Mouse (Mus musculus): Measurements from ENCODE around the gene Pnma1. TPM values are rescaled to one million over a fixed set of nuclear protein-coding genes. Genes with fewer than 3 reads are reported as not detected.

The Pnma1 gene
- total and polyA plus RNA-seq, 3 experiments: 0.13 to 0.30 TPM; not detected in 1

- TF ChIP-seq E2F4 (IDR thresholded peaks at IDR 0.05; ENCODE audit: insufficient replicate concordance, low read depth, low read length): no peak
- no peak for TF ChIP-seq MAX (IDR thresholded peaks at IDR 0.05; ENCODE audit: low read length)
- no peak for TF ChIP-seq UBTF (IDR thresholded peaks at IDR 0.05; ENCODE audit: low read depth, low read length)
- TF ChIP-seq MAZ (IDR thresholded peaks at IDR 0.05; ENCODE audit: low read depth, low read length): no peak
- TF ChIP-seq ZC3H11A (IDR thresholded peaks at IDR 0.05; ENCODE audit: low read depth, low read length): no peak
- no peak for TF ChIP-seq CTCF (conservative IDR thresholded peaks at IDR 0.05 in 1 of 2, IDR thresholded peaks at IDR 0.05 in 1 of 2; ENCODE audit: low read depth in 2 of 2, low read length in 2 of 2)
- TF ChIP-seq KAT2A (IDR thresholded peaks at IDR 0.05; ENCODE audit: insufficient replicate concordance, low read length): no peak
- no peak for TF ChIP-seq POLR2AphosphoS2 (IDR thresholded peaks at IDR 0.05; ENCODE audit: low read depth, low read length)
- dilution Hi-C loops (cut with MboI; ENCODE audit: extremely low pct_ligation_motif_present, extremely low pct_unique_long_range_greater_than_20kb, low sequenced_read_pairs) (no loop called here), in situ Hi-C loops (cut with MboI; ENCODE audit: low pct_ligation_motif_present, low pct_unique_long_range_greater_than_20kb, low sequenced_read_pairs) (no loop called here)
- Histone ChIP-seq H3K9ac (ENCODE audit: insufficient read depth, low read depth) (no peak overlapping the region), H3K27ac (ENCODE audit: insufficient read depth, low read depth) (no peak overlapping the region), H3K79me2 (replicated peaks; ENCODE audit: control insufficient read depth, extremely low read depth, insufficient read depth, poor library complexity, severe bottlenecking) (no peaks in the 10 kb centered on the region), H3K9me3 (replicated peaks; ENCODE audit: low read length) (no peaks in the 10 kb centered on the region), H3K4me1 (ENCODE audit: control insufficient read depth in 1 of 2, insufficient read depth in 2 of 2) (no peaks in the 10 kb centered on the region), H3K36me3 (replicated peaks in 1 of 2; ENCODE audit: control insufficient read depth in 1 of 2, insufficient read depth in 1 of 2, low read length in 1 of 2) (peaks cover 0 to 38% of the 10 kb centered on the region in 2 experiments), H3K27me3 (replicated peaks) (no peaks in the 10 kb centered on the region), H3K4me2 (ENCODE audit: insufficient read depth, low read depth, poor library complexity, severe bottlenecking) (no peak overlapping the region), H3K4me3 (replicated peaks in 1 of 3; ENCODE audit: low read depth in 2 of 3, low read length in 2 of 3, poor library complexity in 1 of 3) (no peak overlapping the region)
- no peak for DNase-seq (ENCODE audit: extremely low read depth)
Observed at GRCm38 (mm10) chr12:84142281-84143050, 5.8 kb downstream of the Pnma1 start.

GRCm38 (mm10) chr12:84141271-84141670, 7.0 kb downstream of the Pnma1 start:
- H3K27me3 ChIP-seq (replicated peaks): no peaks in the 10 kb centered on the region
- no peak overlapping the region for H3K27ac ChIP-seq (ENCODE audit: insufficient read depth, low read depth)
- no peaks in the 10 kb centered on the region for H3K79me2 ChIP-seq (replicated peaks; ENCODE audit: control insufficient read depth, extremely low read depth, insufficient read depth, poor library complexity, severe bottlenecking)
- no peaks in the 10 kb centered on the region for H3K9me3 ChIP-seq (replicated peaks; ENCODE audit: low read length)
- H3K4me3 ChIP-seq (replicated peaks in 1 of 3; ENCODE audit: low read depth in 2 of 3, low read length in 2 of 3, poor library complexity in 1 of 3): no peak overlapping the region
- dilution Hi-C loops (cut with MboI; ENCODE audit: extremely low pct_ligation_motif_present, extremely low pct_unique_long_range_greater_than_20kb, low sequenced_read_pairs): no loop called here
- TF ChIP-seq NELFE (IDR thresholded peaks at IDR 0.05; ENCODE audit: low read depth, low read length): no peak
- no peak for TF ChIP-seq SIN3A (IDR thresholded peaks at IDR 0.05; ENCODE audit: low read length)
- TF ChIP-seq CHD1 (IDR thresholded peaks at IDR 0.05; ENCODE audit: low read depth, low read length): no peak
- TF ChIP-seq ELF1 (IDR thresholded peaks at IDR 0.05; ENCODE audit: low read depth, low read length): no peak
- no peak for TF ChIP-seq SMC3 (IDR thresholded peaks at IDR 0.05; ENCODE audit: low read depth, low read length)
- no peak overlapping the region for H3K9ac ChIP-seq (ENCODE audit: insufficient read depth, low read depth)
- no peak for DNase-seq (ENCODE audit: extremely low read depth)
- H3K36me3 ChIP-seq (replicated peaks in 1 of 2; ENCODE audit: control insufficient read depth in 1 of 2, insufficient read depth in 1 of 2, low read length in 1 of 2): peaks cover 5 to 37% of the 10 kb centered on the region in 2 experiments
- H3K4me2 ChIP-seq (ENCODE audit: insufficient read depth, low read depth, poor library complexity, severe bottlenecking): no peak overlapping the region
- in situ Hi-C loops (cut with MboI; ENCODE audit: low pct_ligation_motif_present, low pct_unique_long_range_greater_than_20kb, low sequenced_read_pairs): no loop called here
- no peaks in the 10 kb centered on the region for H3K4me1 ChIP-seq (ENCODE audit: control insufficient read depth in 1 of 2, insufficient read depth in 2 of 2)

GRCm38 (mm10) chr12:84140135-84140534, 8.2 kb downstream of the Pnma1 start:
- Histone ChIP-seq H3K4me1 (ENCODE audit: control insufficient read depth in 1 of 2, insufficient read depth in 2 of 2) (no peaks in the 10 kb centered on the region), H3K4me2 (ENCODE audit: insufficient read depth, low read depth, poor library complexity, severe bottlenecking) (no peak overlapping the region), H3K79me2 (replicated peaks; ENCODE audit: control insufficient read depth, extremely low read depth, insufficient read depth, poor library complexity, severe bottlenecking) (no peaks in the 10 kb centered on the region), H3K36me3 (replicated peaks in 1 of 2; ENCODE audit: control insufficient read depth in 1 of 2, insufficient read depth in 1 of 2, low read length in 1 of 2) (peaks cover 6 to 38% of the 10 kb centered on the region in 2 experiments), H3K9me3 (replicated peaks; ENCODE audit: low read length) (no peaks in the 10 kb centered on the region), H3K4me3 (replicated peaks in 1 of 3; ENCODE audit: low read depth in 2 of 3, low read length in 2 of 3, poor library complexity in 1 of 3) (no peak overlapping the region), H3K27ac (ENCODE audit: insufficient read depth, low read depth) (no peak overlapping the region), H3K9ac (ENCODE audit: insufficient read depth, low read depth) (no peak overlapping the region), H3K27me3 (replicated peaks) (no peaks in the 10 kb centered on the region)
- dilution Hi-C loops (cut with MboI; ENCODE audit: extremely low pct_ligation_motif_present, extremely low pct_unique_long_range_greater_than_20kb, low sequenced_read_pairs) (no loop called here), in situ Hi-C loops (cut with MboI; ENCODE audit: low pct_ligation_motif_present, low pct_unique_long_range_greater_than_20kb, low sequenced_read_pairs) (no loop called here)
- DNase-seq (ENCODE audit: extremely low read depth): no peak
- TF ChIP-seq MXI1 (IDR thresholded peaks at IDR 0.05; ENCODE audit: low read depth, low read length): no peak
- no peak for TF ChIP-seq JUND (conservative IDR thresholded peaks at IDR 0.05; ENCODE audit: low read depth, low read length)
- TF ChIP-seq ZC3H11A (IDR thresholded peaks at IDR 0.05; ENCODE audit: low read depth, low read length): no peak
- TF ChIP-seq HCFC1 (IDR thresholded peaks at IDR 0.05; ENCODE audit: low read depth, low read length): no peak
- TF ChIP-seq EP300 (IDR thresholded peaks at IDR 0.05; ENCODE audit: low read length): no peak
- TF ChIP-seq CHD1 (IDR thresholded peaks at IDR 0.05; ENCODE audit: low read depth, low read length): no peak
- no peak for TF ChIP-seq ETS1 (conservative IDR thresholded peaks at IDR 0.05; ENCODE audit: low read depth, low read length)
- no peak for TF ChIP-seq NRF1 (IDR thresholded peaks at IDR 0.05; ENCODE audit: low read depth, low read length)
- no peak for TF ChIP-seq E2F4 (IDR thresholded peaks at IDR 0.05; ENCODE audit: insufficient replicate concordance, low read depth, low read length)
- no peak for TF ChIP-seq RCOR1 (conservative IDR thresholded peaks at IDR 0.05; ENCODE audit: low read depth, low read length)
- TF ChIP-seq BHLHE40 (IDR thresholded peaks at IDR 0.05; ENCODE audit: low read depth, low read length): no peak
- no peak for TF ChIP-seq MAFK (IDR thresholded peaks at IDR 0.05; ENCODE audit: insufficient replicate concordance, low read length)
- TF ChIP-seq USF2 (conservative IDR thresholded peaks at IDR 0.05; ENCODE audit: low read depth, low read length): no peak
- no peak for TF ChIP-seq RAD21 (IDR thresholded peaks at IDR 0.05; ENCODE audit: low read depth, low read length)
- no peak for TF ChIP-seq CHD2 (IDR thresholded peaks at IDR 0.05; ENCODE audit: low read length)
- no peak for TF ChIP-seq TCF12 (IDR thresholded peaks at IDR 0.05; ENCODE audit: low read depth, low read length)

Measured in CH12.LX (cell line).